Mouse (Mus musculus): Measurements from ENCODE around the gene Sypl. TPM values are rescaled to one million over a fixed set of nuclear protein-coding genes. Genes with fewer than 3 reads are reported as not detected.

The Sypl gene
- 81.2 TPM for polyA plus RNA-seq (2017; shearing (Covaris generic))

DNA sequence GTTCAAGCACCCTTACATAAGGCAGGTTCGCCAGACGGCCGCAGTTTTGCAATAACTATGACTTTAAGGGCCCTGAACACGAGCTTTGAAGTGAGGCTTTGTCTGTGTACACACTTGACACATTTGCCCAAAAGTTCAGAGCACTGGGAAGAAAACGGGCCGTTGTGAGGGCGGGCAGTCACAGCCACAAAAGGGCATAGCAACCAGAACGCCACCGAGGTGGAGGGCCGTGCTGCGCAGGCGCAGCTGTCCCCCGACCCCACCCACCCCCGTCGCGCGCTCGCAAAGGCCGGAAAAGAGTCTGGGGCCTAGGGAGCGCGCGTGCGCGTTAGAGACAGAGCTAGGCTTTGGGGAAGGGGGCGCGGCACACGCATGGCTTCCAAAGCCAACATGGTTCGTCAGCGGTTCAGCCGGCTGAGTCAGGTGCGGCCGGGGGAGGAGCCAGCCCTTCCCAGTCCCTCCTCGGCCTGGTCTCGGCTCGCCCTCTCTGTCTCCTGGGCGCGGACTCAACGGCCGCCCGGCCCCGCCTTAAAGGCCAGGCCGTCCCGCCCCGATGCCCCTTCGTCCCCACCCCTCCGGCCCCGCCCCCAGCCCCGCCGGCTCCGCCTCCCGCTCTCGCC, at the start of gene Sypl:
Gene Sypl (plus strand): TSS at position 296 of the 620 bp plus-strand sequence.

Other genes starting within 250 kb of the Sypl start
- gene Nampt, start 134.3 kb upstream of the Sypl start, polyA plus RNA-seq (2017; shearing (Covaris generic)) = 21.0 TPM
- gene Cdhr3, start 139.0 kb downstream of the Sypl start, polyA plus RNA-seq (2017; shearing (Covaris generic)) = 1.0 TPM
- gene Atxn7l1, start 193.8 kb downstream of the Sypl start, polyA plus RNA-seq (2017; shearing (Covaris generic)) = 104 TPM